Mouse (Mus musculus) splenic B cell, adult 2 months (primary cell): ENCODE measurements at regions not wholly inside any gene's neighbourhood (a gene's known extent, or its start where the extent isn't known, plus 50 kb on each side); places are given as distances from the start of the nearest gene placed in this dataset.
A peak's percentile ranks its signal among the peaks of the same experiment; 100 is the strongest.

ENCODE experiments used
- DNase-seq: peaks from one replicate; pipeline ENCODE4 v3.0.0-alpha.2; 2011; ENCODE audit warnings: low read depth, low spot score
- H3K27me3 ChIP-seq: 2 replicates; pipeline ENCODE4 v1.6.1; 2012; ENCODE audit warnings: mild to moderate bottlenecking, low read length, moderate library complexity, mixed read lengths; ENCODE audit not compliant: control insufficient read depth, poor library complexity, insufficient read depth, severe bottlenecking
- H3K36me3 ChIP-seq: 2 replicates; pipeline ENCODE4 v1.6.1; 2012; ENCODE audit warnings: mild to moderate bottlenecking, low read length, moderate library complexity, mixed read lengths; ENCODE audit not compliant: control insufficient read depth, poor library complexity, insufficient read depth, severe bottlenecking

DNA sequence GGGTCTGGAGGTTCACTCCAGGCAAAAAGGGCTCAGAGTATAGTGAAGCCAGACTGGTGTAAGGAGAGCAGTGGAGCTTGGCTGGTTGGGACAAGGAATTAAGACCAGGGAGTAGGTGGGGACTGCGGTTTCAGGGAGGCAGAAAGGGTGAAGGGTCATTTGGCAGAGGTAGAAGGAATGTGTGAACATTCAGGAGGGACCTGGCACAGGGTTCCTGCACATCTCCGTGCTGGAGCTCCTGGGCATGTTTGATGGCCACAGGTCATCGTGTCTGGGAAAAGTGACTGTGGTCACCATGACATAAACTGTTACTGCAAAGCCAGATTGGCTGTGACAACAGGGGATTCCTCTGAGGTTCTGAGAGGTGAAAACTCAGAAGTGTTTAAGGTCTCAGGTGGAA, 202.3 kb downstream of the Gadd45g start:
- Histone ChIP-seq H3K27me3 (no peaks in the 10 kb centered on the region), H3K36me3 (no peaks in the 10 kb centered on the region)
- no peak for DNase-seq

DNA sequence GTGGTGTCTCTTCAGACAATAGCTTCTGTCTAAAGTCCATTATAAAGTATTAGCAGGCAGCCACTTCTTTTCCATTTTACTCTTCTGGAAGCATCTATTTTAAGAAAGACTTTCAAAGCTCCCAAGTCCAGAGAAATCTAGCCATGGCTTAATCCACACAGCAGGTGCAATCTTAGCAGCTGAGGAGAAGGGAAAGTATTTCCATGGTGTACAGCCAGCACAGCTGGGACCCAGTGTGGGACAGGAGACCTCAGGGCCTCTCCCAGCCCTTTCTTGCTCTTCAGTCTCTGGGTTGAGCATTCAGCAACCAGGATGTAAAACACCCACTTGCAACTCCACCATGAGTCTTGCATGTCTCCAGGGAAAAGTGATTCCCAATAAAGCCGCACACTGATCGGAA, 202.8 kb downstream of the Gadd45g start:
- DNase-seq = no peak
- H3K27me3 ChIP-seq = no peaks in the 10 kb centered on the region
- no peaks in the 10 kb centered on the region for H3K36me3 ChIP-seq

GRCm38 (mm10) chr13:52055741-52056140, 209.3 kb downstream of the Gadd45g start:
- no peak for DNase-seq
- no peaks in the 10 kb centered on the region for H3K36me3 ChIP-seq
- no peaks in the 10 kb centered on the region for H3K27me3 ChIP-seq

GRCm38 (mm10) chr13:52057456-52057855, 211.0 kb downstream of the Gadd45g start:
- H3K36me3 ChIP-seq = no peaks in the 10 kb centered on the region
- H3K27me3 ChIP-seq = no peaks in the 10 kb centered on the region
- DNase-seq = no peak

GRCm38 (mm10) chr13:52059756-52060417, 213.4 kb downstream of the Gadd45g start:
- Histone ChIP-seq H3K27me3 (no peaks in the 10 kb centered on the region), H3K36me3 (no peaks in the 10 kb centered on the region)
- DNase-seq = no peak

- Histone ChIP-seq H3K27me3 (no peaks in the 10 kb centered on the region), H3K36me3 (no peaks in the 10 kb centered on the region)
- no peak for DNase-seq
Measured at GRCm38 (mm10) chr13:52060418-52060870, 214.0 kb downstream of the Gadd45g start.

DNA sequence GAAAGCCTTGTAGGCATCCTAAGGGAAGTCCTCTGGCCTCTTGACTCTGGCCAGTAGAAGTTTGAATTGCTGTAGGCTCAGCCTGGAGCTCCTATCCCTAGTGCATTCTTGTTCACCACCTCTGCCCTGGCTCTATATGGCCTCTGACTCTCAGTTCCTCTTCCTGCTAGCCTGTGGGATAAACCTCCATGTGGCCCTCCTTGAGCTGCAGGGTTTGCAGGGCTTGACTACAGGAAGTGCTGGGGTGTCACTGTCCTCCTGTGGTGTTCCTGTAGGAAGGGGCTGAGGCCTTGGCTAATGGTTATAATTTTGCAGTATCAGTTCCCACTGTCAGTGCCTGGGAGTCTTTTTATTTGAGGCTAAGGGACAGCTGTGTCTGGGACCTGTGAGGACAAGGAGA, 215.0 kb downstream of the Gadd45g start:
- Histone ChIP-seq H3K36me3 (no peaks in the 10 kb centered on the region), H3K27me3 (no peaks in the 10 kb centered on the region)
- peak; percentile 55 for DNase-seq

- Histone ChIP-seq H3K36me3 (no peaks in the 10 kb centered on the region), H3K27me3 (no peaks in the 10 kb centered on the region)
- DNase-seq = peak; percentile 54
Measured at GRCm38 (mm10) chr13:52061881-52062280, 215.4 kb downstream of the Gadd45g start.

- no peaks in the 10 kb centered on the region for H3K36me3 ChIP-seq
- DNase-seq = peak; percentile 29
- H3K27me3 ChIP-seq = no peaks in the 10 kb centered on the region
Measured at GRCm38 (mm10) chr13:52062576-52062975, 216.1 kb downstream of the Gadd45g start.

DNA sequence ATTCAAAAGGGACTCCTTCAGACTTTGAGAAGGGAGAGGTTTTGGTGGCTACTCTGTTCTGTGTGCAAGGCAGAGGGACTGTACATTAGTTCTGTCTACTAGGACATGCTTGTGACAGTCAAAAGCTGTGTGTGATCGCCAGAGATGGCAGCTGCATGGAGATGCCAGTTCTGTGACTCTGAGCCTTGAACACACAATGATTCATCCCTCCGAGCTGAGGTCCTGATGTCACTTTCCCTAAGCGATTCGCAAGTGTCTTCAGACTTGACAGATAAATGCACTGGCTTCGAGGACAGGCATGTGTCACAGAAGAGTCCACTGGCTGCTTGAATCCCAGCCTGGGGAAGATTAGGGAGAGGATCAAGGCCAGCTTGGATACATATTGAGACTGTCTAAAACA, 218.8 kb downstream of the Gadd45g start:
- DNase-seq = no peak
- H3K27me3 ChIP-seq = no peaks in the 10 kb centered on the region
- H3K36me3 ChIP-seq = no peaks in the 10 kb centered on the region

DNA sequence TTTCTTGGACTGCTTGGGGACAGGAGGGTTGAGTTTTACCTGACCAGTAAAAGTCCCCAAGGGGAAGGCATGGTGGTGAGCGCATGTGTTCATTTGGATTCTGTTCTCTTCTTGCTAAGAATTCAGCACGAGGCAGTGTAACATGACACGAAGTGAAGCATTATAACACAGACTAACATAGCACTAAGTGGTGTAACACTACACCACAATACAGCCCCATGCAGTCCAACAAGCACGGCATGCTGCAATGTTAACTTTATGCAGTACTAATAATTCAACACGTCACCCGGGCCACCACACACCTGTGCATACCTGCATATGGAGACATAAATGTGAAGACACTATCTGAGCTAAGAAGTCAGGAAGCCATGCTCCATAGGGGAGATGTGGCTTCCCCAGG, 219.2 kb downstream of the Gadd45g start:
- H3K36me3 ChIP-seq = no peaks in the 10 kb centered on the region
- H3K27me3 ChIP-seq = no peaks in the 10 kb centered on the region
- no peak for DNase-seq

GRCm38 (mm10) chr13:52067048-52067447, 220.6 kb downstream of the Gadd45g start:
- Histone ChIP-seq H3K27me3 (no peaks in the 10 kb centered on the region), H3K36me3 (no peaks in the 10 kb centered on the region)
- DNase-seq = no peak

DNA sequence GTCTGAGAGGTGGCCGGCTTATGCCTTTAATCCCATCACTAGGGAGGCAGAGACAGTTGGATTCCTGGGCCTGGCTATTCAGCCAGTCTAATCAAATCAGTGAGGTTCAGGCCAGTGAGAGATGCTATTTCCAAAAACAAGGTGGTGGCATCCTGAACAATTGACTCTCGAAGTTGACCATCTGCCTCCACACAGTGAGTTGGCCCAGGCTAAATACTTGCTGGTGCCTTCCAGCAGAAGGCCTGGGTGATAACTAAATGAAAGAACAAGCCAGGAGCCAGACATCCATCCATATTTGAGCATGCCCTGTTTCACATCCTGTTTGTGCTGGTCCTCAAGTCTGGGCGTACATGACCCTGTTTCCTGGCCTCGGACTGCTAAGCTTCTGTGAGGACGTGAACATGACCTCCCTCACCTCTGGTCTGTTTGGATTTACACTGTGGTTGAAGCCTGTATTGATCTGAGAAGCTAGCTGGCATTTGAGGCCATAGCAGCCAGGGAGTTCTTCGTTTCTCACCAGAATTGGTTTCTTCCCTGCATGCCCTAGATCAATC, 222.5 kb downstream of the Gadd45g start:
- peak; percentile 54 for DNase-seq
- Histone ChIP-seq H3K36me3 (no peaks in the 10 kb centered on the region), H3K27me3 (no peaks in the 10 kb centered on the region)

- DNase-seq = no peak
Measured at GRCm38 (mm10) chr13:52069714-52070113, 223.2 kb downstream of the Gadd45g start.

GRCm38 (mm10) chr13:52070731-52071663, 224.5 kb downstream of the Gadd45g start:
- Histone ChIP-seq H3K36me3 (no peaks in the 10 kb centered on the region), H3K27me3 (no peaks in the 10 kb centered on the region)
- no peak for DNase-seq

More at GRCm38 (mm10) chr13:52069714-52070113, 223.2 kb downstream of the Gadd45g start:
- no peaks in the 10 kb centered on the region for H3K36me3 ChIP-seq
- H3K27me3 ChIP-seq = no peaks in the 10 kb centered on the region
